Mouse (Mus musculus) forebrain, embryonic 13.5 days (tissue): ENCODE data around the gene Cramp1l. TPM values are rescaled to one million over a fixed set of nuclear protein-coding genes. Genes with fewer than 3 reads are reported as not detected.

Experiments
- ATAC-seq: fragments of 200-750 bp; cut with Nextera tagmentation; 2 replicates; pipeline ENCODE4 v1.8.0; 2017
- H3K27ac ChIP-seq: fragments of 300-500 bp; sonication (generic); 2 replicates; pipeline ENCODE4 v1.5.1; 2015; ENCODE audit warnings: inconsistent platforms, mild to moderate bottlenecking, moderate library complexity
- H3K27me3 ChIP-seq: fragments of 300-500 bp; sonication (generic); 2 replicates; pipeline ENCODE4 v1.6.1; 2015; ENCODE audit warnings: mild to moderate bottlenecking, inconsistent platforms
- H3K36me3 ChIP-seq: fragments of 300-500 bp; sonication (generic); 2 replicates; pipeline ENCODE4 v1.6.1; 2015; ENCODE audit warnings: mild to moderate bottlenecking, inconsistent platforms; ENCODE audit not compliant: poor library complexity, severe bottlenecking
- H3K4me1 ChIP-seq: fragments of 300-500 bp; sonication (generic); 2 replicates; pipeline ENCODE4 v1.6.1; 2015; ENCODE audit warnings: inconsistent platforms
- H3K4me2 ChIP-seq: fragments of 300-500 bp; sonication (generic); 2 replicates; pipeline ENCODE4 v1.6.1; 2015; ENCODE audit warnings: inconsistent platforms, mild to moderate bottlenecking, moderate library complexity
- H3K4me3 ChIP-seq: fragments of 300-500 bp; sonication (generic); 2 replicates; pipeline ENCODE4 v1.5.1; 2015; ENCODE audit warnings: mild to moderate bottlenecking, inconsistent platforms
- H3K9ac ChIP-seq: fragments of 300-500 bp; sonication (generic); 2 replicates; pipeline ENCODE4 v1.6.1; 2015; ENCODE audit warnings: mild to moderate bottlenecking, inconsistent platforms
- H3K9me3 ChIP-seq: fragments of 300-500 bp; sonication (generic); replicated peaks from 2 replicates; pipeline ENCODE4 v1.6.1; 2016; ENCODE audit warnings: inconsistent platforms
- polyA plus RNA-seq: library from polyadenylated mRNA; unstranded; fragments of >200 nt; fragmentation: Nextera tagmentation; extraction: Ambion mirVana; gene quantifications from 2 replicates; pipeline ENCODE4 v1.2.1, GENCODE M21; 2015

Gene Cramp1l
- polyA plus RNA-seq, 1 experiment from 2014 or later = 8.3 TPM

DNA sequence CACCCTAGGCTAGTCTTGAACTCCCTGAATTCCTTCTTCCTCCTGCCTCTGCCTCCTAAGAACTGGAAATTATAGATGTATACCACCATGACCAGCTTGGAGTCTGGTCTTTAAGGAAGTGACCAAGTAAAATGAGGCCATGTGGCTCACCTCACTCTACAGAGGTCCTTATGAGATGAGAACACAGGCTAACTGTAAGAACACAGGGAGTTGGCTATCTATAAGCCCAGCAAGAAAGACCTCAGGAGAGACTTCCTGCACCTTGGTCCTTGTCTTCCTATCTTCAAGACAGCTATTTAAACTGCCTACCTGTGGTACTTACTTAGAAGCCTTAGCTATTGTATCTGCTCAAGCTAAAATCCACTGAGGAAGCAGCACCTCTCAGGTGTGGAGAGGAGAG is 101.6 kb downstream of the Cramp1l start:
- Histone ChIP-seq H3K4me2 (no peak overlapping the region), H3K36me3 (peaks cover 98% of the 10 kb centered on the region), H3K27me3 (no peaks in the 10 kb centered on the region), H3K9me3 (no peaks in the 10 kb centered on the region), H3K4me1 (no peaks in the 10 kb centered on the region), H3K27ac (no peak overlapping the region), H3K9ac (no peak overlapping the region), H3K4me3 (no peak overlapping the region)
- ATAC-seq = no peak

Other genes with a start within 250 kb of the Cramp1l start
- gene Meiob, start 211.5 kb downstream of the Cramp1l start, polyA plus RNA-seq = not detected in 2 replicates
- 36.7 and 37.1 TPM in 2 replicates for gene Hagh, start 175.6 kb downstream of the Cramp1l start, polyA plus RNA-seq
- gene Fahd1, start 165.4 kb downstream of the Cramp1l start, polyA plus RNA-seq = 16.0 and 16.8 TPM in 2 replicates
- 0.17 and 0.25 TPM in 2 replicates for gene Igfals, start 149.8 kb downstream of the Cramp1l start, polyA plus RNA-seq
- 68.5 and 76.9 TPM in 2 replicates for gene Nubp2, start 129.4 kb downstream of the Cramp1l start, polyA plus RNA-seq
- 64.3 and 67.4 TPM in 2 replicates for gene Spsb3, start 129.1 kb downstream of the Cramp1l start, polyA plus RNA-seq
- gene Eme2, start 120.7 kb downstream of the Cramp1l start, polyA plus RNA-seq = 31.3 and 36.5 TPM in 2 replicates
- gene Mrps34, start 120.7 kb downstream of the Cramp1l start, polyA plus RNA-seq = 81.4 and 85.4 TPM in 2 replicates
- 72.1 and 80.8 TPM in 2 replicates for gene Nme3, start 119.3 kb downstream of the Cramp1l start, polyA plus RNA-seq
- 60.8 and 73.6 TPM in 2 replicates for gene Mapk8ip3, start 78.8 kb downstream of the Cramp1l start, polyA plus RNA-seq
- gene Jpt2, start 55.1 kb downstream of the Cramp1l start, polyA plus RNA-seq = 186 and 217 TPM in 2 replicates
- 18.6 and 22.8 TPM in 2 replicates for gene Ift140, start 297 bp upstream of the Cramp1l start, polyA plus RNA-seq
- 7.7 and 10.1 TPM in 2 replicates for gene Tmem204, start 67.8 kb upstream of the Cramp1l start, polyA plus RNA-seq
- gene Telo2, start 100.2 kb upstream of the Cramp1l start, polyA plus RNA-seq = 41.2 and 45.3 TPM in 2 replicates
- not detected in 2 replicates for gene Ptx4, start 105.0 kb upstream of the Cramp1l start, polyA plus RNA-seq
- gene Clcn7, start 117.6 kb upstream of the Cramp1l start, polyA plus RNA-seq = 23.6 and 29.6 TPM in 2 replicates
- gene Ccdc154, start 146.7 kb upstream of the Cramp1l start, polyA plus RNA-seq = not detected in 2 replicates
- not detected in 2 replicates for gene Gm38655, start 159.7 kb upstream of the Cramp1l start, polyA plus RNA-seq
- gene BC003965, start 168.8 kb upstream of the Cramp1l start, polyA plus RNA-seq = 38.3 and 38.6 TPM in 2 replicates
- 7.9 and 10.6 TPM in 2 replicates for gene Unkl, start 172.6 kb upstream of the Cramp1l start, polyA plus RNA-seq
- 71.9 and 74.8 TPM in 2 replicates for gene Gnptg, start 224.3 kb upstream of the Cramp1l start, polyA plus RNA-seq
- gene Tsr3, start 224.4 kb upstream of the Cramp1l start, polyA plus RNA-seq = 63.3 and 64.3 TPM in 2 replicates
- 3.6 and 5.2 TPM in 2 replicates for gene Baiap3, start 240.6 kb upstream of the Cramp1l start, polyA plus RNA-seq